Comparison of ENCODE assay signal across 8 mouse cellular contexts in genomic region chr13:43302651-43303160, GRCm38 (mm10). TPM values are rescaled to one million over a fixed set of nuclear protein-coding genes. Genes with fewer than 3 reads are reported as not detected.
DNase-seq lines count a peak whose midpoint lies in the region; ATAC-seq lines count a peak whose summit lies in the region.

No protein-coding gene starts in this region.

- peaks cover 68% of the 10 kb centered on the region for H3K27me3 ChIP-seq in erythroblast, embryonic 14.5 days (ENCODE audit: control insufficient read depth)
- no peaks in the 10 kb centered on the region for H3K27me3 ChIP-seq in hindbrain, embryonic 16.5 days (replicated peaks; ENCODE audit: control insufficient read depth, insufficient read depth, low read length)

- H3K4me1 ChIP-seq in erythroblast, embryonic 14.5 days (ENCODE audit: control insufficient read depth): peaks cover 27% of the 10 kb centered on the region
- H3K4me1 ChIP-seq in hindbrain, embryonic 16.5 days (ENCODE audit: control insufficient read depth, insufficient read depth, low read depth, low read length): peaks cover 38% of the 10 kb centered on the region

- H3K9ac ChIP-seq in hindbrain, embryonic 16.5 days (ENCODE audit: low read depth, low read length): peak overlapping the region; percentile 93

- peak overlapping the region; percentile 88 for H3K27ac ChIP-seq in hindbrain, embryonic 16.5 days (ENCODE audit: low read depth, low read length)

- no peaks in the 10 kb centered on the region for H3K36me3 ChIP-seq in erythroblast, embryonic 14.5 days (ENCODE audit: control insufficient read depth)
- H3K36me3 ChIP-seq in hindbrain, embryonic 16.5 days (ENCODE audit: control insufficient read depth, insufficient read depth, low read length): no peaks in the 10 kb centered on the region

- WGBS in hindbrain, embryonic 16.5 days: under 1% methylated on average over 19 of the region's 19 CpGs

- H3K4me3 ChIP-seq in erythroblast, embryonic 14.5 days (replicated peaks): peak overlapping the region; percentile 62
- H3K4me3 ChIP-seq in hindbrain, embryonic 16.5 days (ENCODE audit: low read length): peak overlapping the region; percentile 93

- H3K9me3 ChIP-seq in erythroblast, embryonic 14.5 days (ENCODE audit: control insufficient read depth, low read length): no peaks in the 10 kb centered on the region
- H3K9me3 ChIP-seq in hindbrain, embryonic 16.5 days (ENCODE audit: control insufficient read depth, low read length): no peaks in the 10 kb centered on the region

- DNase-seq in 416B (ENCODE audit: low read depth): peak; percentile 53
- DNase-seq in embryo, embryonic 11 days: peak; percentile 22
- peak; percentile 30 for DNase-seq in lung, postnatal 36 days
- peak; percentile 7 to 11 for DNase-seq in thymus, postnatal 10 days (ENCODE audit: low spot score in 2 of 2)
- no peak for DNase-seq in urinary bladder, postnatal 4 days (ENCODE audit: low spot score in 2 of 2)

- no peak for ATAC-seq in erythroblast, adult 5-6 weeks (replicated peaks; ENCODE audit: low FRiP score, poor library complexity, severe bottlenecking)
- ATAC-seq in hindbrain, embryonic 16.5 days: no peak

- H3K4me2 ChIP-seq in hindbrain, embryonic 16.5 days (ENCODE audit: low read length): peak overlapping the region; percentile 63

RNA-seq across cellular contexts. Expression of gene Gfod1, which starts 1.3 kb away (rescaled TPM):
- 0.01 and 0.03 TPM in 2 replicates for polyA plus RNA-seq in erythroblast, embryonic 14.5 days (2012)
- total RNA-seq in erythroblast, adult 5-6 weeks (2015; ENCODE audit: low replicate concordance): 0.63 and 1.3 TPM in 2 replicates
- total RNA-seq in erythroblast, adult 5-6 weeks (2017; ENCODE audit: low replicate concordance): 0.84 and 2.3 TPM in 2 replicates
- 2.2 and 2.4 TPM in 2 replicates for polyA plus RNA-seq in hindbrain, embryonic 16.5 days (2015; fragmentation: Nextera tagmentation; extraction: Ambion mirVana)

Comparison
In these comparisons a context has a peak if more than half of its experiments do, and no peak if none do; other contexts are left out.
1. DNase-seq: peak in 416B (single experiment), embryo, embryonic 11 days (single experiment), lung, postnatal 36 days (single experiment) and thymus, postnatal 10 days (2 of 2); none in urinary bladder, postnatal 4 days (0 of 2).